Mouse (Mus musculus) CH12.LX (cell line): ENCODE data around the gene Foxp1. TPM values are rescaled to one million over a fixed set of nuclear protein-coding genes. Genes with fewer than 3 reads are reported as not detected.

Experiments
- DNase-seq: peaks from one replicate; pipeline ENCODE4 v3.0.0-alpha.2; 2013; ENCODE audit errors: extremely low read depth
- H3K27ac ChIP-seq: 2 replicates; pipeline ENCODE4 v1.5.1; 2012; ENCODE audit warnings: low read depth, mild to moderate bottlenecking, control low read depth, moderate library complexity; ENCODE audit not compliant: insufficient read depth
- H3K27me3 ChIP-seq: replicated peaks from 2 replicates; pipeline ENCODE3; 2012; ENCODE audit warnings: inconsistent platforms
- H3K36me3 ChIP-seq, 2 experiments: replicated peaks in 1 of 2; 2 replicates each; pipeline versions ENCODE3 to v1.6.1; 2012; ENCODE audit warnings: inconsistent platforms in 1 of 2, low read length in 1 of 2, mild to moderate bottlenecking in 1 of 2, mixed read lengths in 1 of 2, moderate library complexity in 1 of 2; ENCODE audit not compliant: control insufficient read depth in 1 of 2, insufficient read depth in 1 of 2
- H3K4me1 ChIP-seq, 2 experiments: 2 replicates each; pipeline ENCODE4 v1.6.1; 2012; ENCODE audit warnings: inconsistent platforms in 1 of 2, moderate library complexity in 1 of 2; ENCODE audit not compliant: insufficient read depth in 2 of 2, control insufficient read depth in 1 of 2
- H3K4me2 ChIP-seq: 2 replicates; pipeline ENCODE4 v1.6.1; 2012; ENCODE audit warnings: low read depth, mild to moderate bottlenecking, control low read depth; ENCODE audit not compliant: poor library complexity, insufficient read depth, severe bottlenecking
- H3K4me3 ChIP-seq, 3 experiments: fragments of 150-350 bp in 1 of 3; sonication (generic) in 1 of 3; replicated peaks in 1 of 3; 2 replicates each; pipeline versions ENCODE3 to v1.5.1; 2011 to 2012; ENCODE audit warnings: low read depth in 2 of 3, low read length in 2 of 3, mild to moderate bottlenecking in 2 of 3, moderate library complexity in 2 of 3, control low read depth in 1 of 3, improper control_type of control experiment in 1 of 3, inconsistent platforms in 1 of 3, mixed read lengths in 1 of 3; ENCODE audit not compliant: poor library complexity in 1 of 3
- H3K79me2 ChIP-seq: replicated peaks from 2 replicates; pipeline ENCODE4 v1.6.1; 2012; ENCODE audit warnings: mild to moderate bottlenecking, moderate library complexity; ENCODE audit not compliant: control insufficient read depth, poor library complexity, insufficient read depth, severe bottlenecking; ENCODE audit errors: extremely low read depth
- H3K9ac ChIP-seq: 2 replicates; pipeline ENCODE4 v1.6.1; 2012; ENCODE audit warnings: low read depth, mild to moderate bottlenecking, control low read depth, moderate library complexity; ENCODE audit not compliant: insufficient read depth
- H3K9me3 ChIP-seq: replicated peaks from 2 replicates; pipeline ENCODE3; 2012; ENCODE audit warnings: low read length, inconsistent platforms, mixed read lengths
- E2F4 ChIP-seq: IDR thresholded peaks from 2 replicates; pipeline ENCODE4 v1.6.1; 2011; ENCODE audit warnings: low read depth, low read length, improper control_type of control experiment; ENCODE audit not compliant: insufficient replicate concordance
- ELF1 ChIP-seq: IDR thresholded peaks from 2 replicates; pipeline ENCODE4 v1.6.1; 2014; ENCODE audit warnings: low read depth, mild to moderate bottlenecking, inconsistent platforms, low read length, improper control_type of control experiment
- EP300 ChIP-seq: IDR thresholded peaks from 2 replicates; pipeline ENCODE4 v1.6.1; 2011; ENCODE audit warnings: low read length, improper control_type of control experiment
- ETS1 ChIP-seq: conservative IDR thresholded peaks from 2 replicates; pipeline ENCODE4 v1.6.1; 2012; ENCODE audit warnings: low read depth, mild to moderate bottlenecking, inconsistent platforms, low read length, improper control_type of control experiment, moderate library complexity
- HCFC1 ChIP-seq: IDR thresholded peaks from 2 replicates; pipeline ENCODE4 v1.6.1; 2012; ENCODE audit warnings: low read depth, mild to moderate bottlenecking, inconsistent platforms, low read length, improper control_type of control experiment
- IRF4 ChIP-seq: IDR thresholded peaks from 2 replicates; pipeline ENCODE4 v1.6.1; 2014; ENCODE audit warnings: low read depth, mild to moderate bottlenecking, inconsistent platforms, low read length, improper control_type of control experiment
- JUN ChIP-seq: IDR thresholded peaks from 2 replicates; pipeline ENCODE4 v1.6.1; 2011; ENCODE audit warnings: low read depth, mild to moderate bottlenecking, low read length, improper control_type of control experiment, moderate library complexity; ENCODE audit not compliant: insufficient read depth
- KAT2A ChIP-seq: IDR thresholded peaks from 2 replicates; pipeline ENCODE4 v1.6.1; 2012; ENCODE audit warnings: low read length, improper control_type of control experiment, inconsistent platforms; ENCODE audit not compliant: insufficient replicate concordance
- MAFK ChIP-seq: IDR thresholded peaks from 2 replicates; pipeline ENCODE4 v1.6.1; 2011; ENCODE audit warnings: low read length, improper control_type of control experiment; ENCODE audit not compliant: insufficient replicate concordance
- MAZ ChIP-seq: IDR thresholded peaks from 2 replicates; pipeline ENCODE4 v1.6.1; 2012; ENCODE audit warnings: low read depth, mild to moderate bottlenecking, inconsistent platforms, low read length, improper control_type of control experiment, moderate library complexity
- MEF2A ChIP-seq: IDR thresholded peaks from 2 replicates; pipeline ENCODE4 v1.6.1; 2014; ENCODE audit warnings: low read depth, mild to moderate bottlenecking, inconsistent platforms, low read length, improper control_type of control experiment, borderline replicate concordance
- MXI1 ChIP-seq: IDR thresholded peaks from 2 replicates; pipeline ENCODE4 v1.6.1; 2011; ENCODE audit warnings: mild to moderate bottlenecking, low read depth, low read length, improper control_type of control experiment
- MYC ChIP-seq: IDR thresholded peaks from 2 replicates; pipeline ENCODE4 v1.6.1; 2011; ENCODE audit warnings: low read depth, mild to moderate bottlenecking, improper control_type of control experiment, low read length
- POLR2A ChIP-seq: IDR thresholded peaks from 2 replicates; pipeline ENCODE4 v1.6.1; 2011; ENCODE audit warnings: low read depth, mild to moderate bottlenecking, improper control_type of control experiment, low read length
- RAD21 ChIP-seq: IDR thresholded peaks from 2 replicates; pipeline ENCODE4 v1.6.1; 2011; ENCODE audit warnings: low read depth, mild to moderate bottlenecking, low read length, improper control_type of control experiment, moderate library complexity
- RCOR1 ChIP-seq: conservative IDR thresholded peaks from 2 replicates; pipeline ENCODE4 v1.6.1; 2012; ENCODE audit warnings: low read depth, mild to moderate bottlenecking, inconsistent platforms, low read length, improper control_type of control experiment
- TBP ChIP-seq: conservative IDR thresholded peaks from 2 replicates; pipeline ENCODE4 v1.6.1; 2011; ENCODE audit warnings: low read depth, low read length, improper control_type of control experiment
- TCF12 ChIP-seq: IDR thresholded peaks from 2 replicates; pipeline ENCODE4 v1.6.1; 2014; ENCODE audit warnings: low read depth, mild to moderate bottlenecking, inconsistent platforms, low read length, improper control_type of control experiment
- UBTF ChIP-seq: IDR thresholded peaks from 2 replicates; pipeline ENCODE4 v1.6.1; 2012; ENCODE audit warnings: low read depth, mild to moderate bottlenecking, inconsistent platforms, low read length, improper control_type of control experiment, moderate library complexity
- USF2 ChIP-seq: conservative IDR thresholded peaks from 2 replicates; pipeline ENCODE4 v1.6.1; 2011; ENCODE audit warnings: low read depth, low read length, improper control_type of control experiment
- ZKSCAN1 ChIP-seq: IDR thresholded peaks from 2 replicates; pipeline ENCODE4 v1.6.1; 2012; ENCODE audit warnings: low read depth, inconsistent platforms, low read length, improper control_type of control experiment, borderline replicate concordance
- ZMIZ1 ChIP-seq: IDR thresholded peaks from 2 replicates; pipeline ENCODE4 v1.6.1; 2012; ENCODE audit warnings: low read depth, mild to moderate bottlenecking, inconsistent platforms, low read length, improper control_type of control experiment
- ZNF384 ChIP-seq: IDR thresholded peaks from 2 replicates; pipeline ENCODE4 v1.6.1; 2012; ENCODE audit warnings: low read depth, low read length, improper control_type of control experiment, inconsistent platforms
- dilution Hi-C: fragments of 300-500 bp; cut with MboI; formaldehyde crosslinking; loops from 2 replicates; pipeline ENCODE4 v1.14.3; 2020; ENCODE audit warnings: low sequenced_read_pairs; ENCODE audit not compliant: extremely low pct_unique_long_range_greater_than_20kb, extremely low pct_ligation_motif_present
- in situ Hi-C: fragments of 300-500 bp; cut with MboI; formaldehyde crosslinking; loops from 3 replicates; pipeline ENCODE4 v1.14.3; 2019; ENCODE audit warnings: low sequenced_read_pairs, low pct_ligation_motif_present, low pct_unique_long_range_greater_than_20kb, mixed read lengths
- polyA plus RNA-seq: library from polyadenylated mRNA; unstranded; fragments of >175 nt; gene quantifications from 2 replicates; pipeline ENCODE4 v1.2.1, GENCODE M21; 2012; ENCODE audit warnings: low read depth; ENCODE audit not compliant: insufficient read length
- total RNA-seq, 2 experiments: library from RNA; depleted of rRNA; stranded (reverse); fragments of 300-350 nt in 1 of 2; fragments of >200 nt in 1 of 2; gene quantifications; 2 replicates each; pipeline ENCODE4 v1.2.3; 2012 to 2014

Foxp1 gene
- total and polyA plus RNA-seq, 3 experiments, result 66.5 to 105 (median 87.4) TPM

- TF ChIP-seq RCOR1, result 0 out of 2 replicates have a peak, but pooled peaks have one; percentile 33
- no peak for TF ChIP-seq KAT2A
- TF ChIP-seq JUN, result no peak
- no peak for TF ChIP-seq USF2
- no peak for TF ChIP-seq MYC
- TF ChIP-seq ZMIZ1, result no peak
- TF ChIP-seq ETS1, result peak; percentile 81
- peak; percentile 54; the same call in 1 of the 2 replicates for TF ChIP-seq MEF2A
- peak; percentile 35; the same call in 1 of the 2 replicates for TF ChIP-seq IRF4
- TF ChIP-seq MXI1, result peak; percentile 39; the same call in 1 of the 2 replicates
- 0 out of 2 replicates have a peak, but pooled peaks have one; percentile 56 for TF ChIP-seq MAZ
- no peak for TF ChIP-seq RAD21
- TF ChIP-seq TCF12, result peak; percentile 72
- TF ChIP-seq UBTF, result no peak
- TF ChIP-seq EP300, result no peak
- no peak for TF ChIP-seq MAFK
- no peak for TF ChIP-seq E2F4
- TF ChIP-seq TBP, result no peak
These were observed 32.4 kb downstream of the Foxp1 start (continued) for GRCm38 (mm10) chr6:99489900-99490648.

GRCm38 (mm10) chr6:99489423-99489822 is 33.1 kb downstream of the Foxp1 start:
- no peak overlapping the region for H3K27ac ChIP-seq

More at GRCm38 (mm10) chr6:99489423-99489822, 33.1 kb downstream of the Foxp1 start:
- Histone ChIP-seq H3K9ac (no peak overlapping the region), H3K4me3 (no peak overlapping the region), H3K4me1 (peaks cover 18 to 48% of the 10 kb centered on the region in 2 experiments), H3K79me2 (no peaks in the 10 kb centered on the region), H3K9me3 (no peaks in the 10 kb centered on the region), H3K27me3 (no peaks in the 10 kb centered on the region), H3K36me3 (no peaks in the 10 kb centered on the region), H3K4me2 (no peak overlapping the region)
- in situ Hi-C loops, result no loop called here
- no peak for DNase-seq
- TF ChIP-seq UBTF (no peak), ETS1 (no peak), KAT2A (no peak), MEF2A (no peak), ZNF384 (no peak), POLR2A (no peak), ELF1 (no peak), JUN (no peak), HCFC1 (no peak), ZMIZ1 (no peak), ZKSCAN1 (no peak), MYC (no peak)
- dilution Hi-C loops, result no loop called here
